Mouse (Mus musculus) bone marrow, adult 2 months (tissue): ENCODE results near the gene Fam219a.

Experiments used
- CTCF ChIP-seq: fragments of 200-500 bp; IDR thresholded peaks from 2 replicates; pipeline ENCODE4 v1.5.1; 2011; ENCODE audit warnings: low read length, control low read depth; ENCODE audit not compliant: control insufficient read depth, insufficient read depth
- POLR2A ChIP-seq: fragments of 200-500 bp; IDR thresholded peaks from 2 replicates; pipeline ENCODE4 v1.6.1; 2011; ENCODE audit warnings: low read depth, mild to moderate bottlenecking, control low read depth, low read length, borderline replicate concordance; ENCODE audit not compliant: control insufficient read depth

DNA sequence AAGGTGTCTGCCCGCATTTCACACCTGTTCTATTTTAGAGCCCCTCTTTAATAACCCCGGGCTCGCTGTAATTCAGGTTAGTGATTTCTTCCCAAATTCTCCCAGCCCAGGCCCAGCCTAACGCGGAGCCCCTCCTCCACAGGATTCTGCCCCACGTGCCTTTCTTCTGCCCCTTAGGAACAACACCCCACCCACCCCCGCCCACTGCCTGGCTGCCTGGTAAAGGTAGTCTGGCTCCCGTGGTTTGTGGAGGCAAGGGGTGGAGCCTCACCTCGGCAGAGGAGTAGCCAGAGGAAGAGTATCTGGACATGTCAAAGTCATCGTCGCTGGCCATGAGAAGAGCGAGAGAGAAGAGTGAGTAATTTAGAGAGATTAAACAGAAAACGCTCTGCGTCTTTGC lies 48.7 kb downstream of the Fam219a start:
- TF ChIP-seq CTCF (no peak), POLR2A (no peak)
